Mouse (Mus musculus): ENCODE data around the gene Hcn2. TPM values are rescaled to one million over a fixed set of nuclear protein-coding genes. Genes with fewer than 3 reads are reported as not detected.

Hcn2 gene
- polyA plus RNA-seq, 1 experiment from 2014 or later: not detected

- no peaks in the 10 kb centered on the region for H3K27me3 ChIP-seq (ENCODE audit: control insufficient read depth, insufficient read depth, low read length)
- H3K9me3 ChIP-seq (replicated peaks; ENCODE audit: control insufficient read depth, low read length): no peaks in the 10 kb centered on the region
- 76% methylated on average over 2 of the region's 2 CpGs for WGBS
- no peak for ATAC-seq (ENCODE audit: insufficient read depth, low FRiP score)
- H3K4me3 ChIP-seq (replicated peaks; ENCODE audit: low read length): no peak overlapping the region
- peaks cover 23% of the 10 kb centered on the region for H3K36me3 ChIP-seq (ENCODE audit: control insufficient read depth, insufficient read depth, low read length)
- H3K9ac ChIP-seq (ENCODE audit: low read length): no peak overlapping the region
- H3K4me2 ChIP-seq (ENCODE audit: low read depth, low read length): no peak overlapping the region
- peaks cover 16% of the 10 kb centered on the region for H3K4me1 ChIP-seq (ENCODE audit: control insufficient read depth, insufficient read depth, low read length)
- H3K27ac ChIP-seq (ENCODE audit: low read length): no peak overlapping the region
Measured at GRCm38 (mm10) chr10:79686219-79686618, 30.2 kb upstream of the Hcn2 start.

DNA sequence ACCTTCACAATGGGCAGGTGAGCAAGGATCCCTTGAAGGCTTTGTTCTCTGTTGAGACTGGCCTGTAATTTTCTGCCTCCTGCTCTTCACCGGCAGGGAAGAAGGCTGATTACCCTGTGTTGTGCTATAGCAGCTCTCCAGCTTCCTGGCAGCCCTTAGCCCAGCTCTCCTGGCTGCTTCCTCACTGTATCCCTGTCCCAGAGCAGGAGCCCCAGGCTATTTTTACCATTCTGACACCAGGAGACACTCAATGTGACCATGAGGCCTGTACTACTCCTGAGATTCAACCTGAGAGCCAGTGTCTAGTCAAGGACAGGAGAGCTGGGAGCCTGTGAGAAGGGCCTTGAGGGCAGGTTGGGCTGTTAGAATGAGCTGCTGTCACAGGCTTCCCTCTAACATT, 29.7 kb upstream of the Hcn2 start:
- Histone ChIP-seq H3K4me2 (ENCODE audit: low read depth, low read length) (no peak overlapping the region), H3K9ac (ENCODE audit: low read length) (no peak overlapping the region), H3K36me3 (ENCODE audit: control insufficient read depth, insufficient read depth, low read length) (peaks cover 23% of the 10 kb centered on the region), H3K4me1 (ENCODE audit: control insufficient read depth, insufficient read depth, low read length) (peaks cover 15% of the 10 kb centered on the region), H3K27me3 (ENCODE audit: control insufficient read depth, insufficient read depth, low read length) (no peaks in the 10 kb centered on the region), H3K9me3 (replicated peaks; ENCODE audit: control insufficient read depth, low read length) (no peaks in the 10 kb centered on the region), H3K4me3 (replicated peaks; ENCODE audit: low read length) (no peak overlapping the region), H3K27ac (ENCODE audit: low read length) (no peak overlapping the region)
- WGBS: 93% methylated on average over 1 of the region's 1 CpGs
- no peak for ATAC-seq (ENCODE audit: insufficient read depth, low FRiP score)

- WGBS: 96% methylated on average over 6 of the region's 6 CpGs
- H3K36me3 ChIP-seq (ENCODE audit: control insufficient read depth, insufficient read depth, low read length): peaks cover 23% of the 10 kb centered on the region
- H3K9me3 ChIP-seq (replicated peaks; ENCODE audit: control insufficient read depth, low read length): no peaks in the 10 kb centered on the region
- no peak overlapping the region for H3K27ac ChIP-seq (ENCODE audit: low read length)
- H3K27me3 ChIP-seq (ENCODE audit: control insufficient read depth, insufficient read depth, low read length): no peaks in the 10 kb centered on the region
- ATAC-seq (ENCODE audit: insufficient read depth, low FRiP score): no peak
- peaks cover 15% of the 10 kb centered on the region for H3K4me1 ChIP-seq (ENCODE audit: control insufficient read depth, insufficient read depth, low read length)
- H3K4me3 ChIP-seq (replicated peaks; ENCODE audit: low read length): no peak overlapping the region
- H3K9ac ChIP-seq (ENCODE audit: low read length): no peak overlapping the region
- H3K4me2 ChIP-seq (ENCODE audit: low read depth, low read length): no peak overlapping the region
Measured at GRCm38 (mm10) chr10:79687513-79687912, 28.9 kb upstream of the Hcn2 start.

- Histone ChIP-seq H3K27ac (ENCODE audit: low read length) (no peak within 1 kb of the TSS), H3K36me3 (ENCODE audit: control insufficient read depth, insufficient read depth, low read length) (peaks cover 23% of the 10 kb centered on the region), H3K4me1 (ENCODE audit: control insufficient read depth, insufficient read depth, low read length) (peaks cover 7% of the 10 kb centered on the region), H3K9ac (ENCODE audit: low read length) (no peak within 1 kb of the TSS), H3K27me3 (ENCODE audit: control insufficient read depth, insufficient read depth, low read length) (no peaks in the 10 kb centered on the region), H3K4me3 (replicated peaks; ENCODE audit: low read length) (no peak within 1 kb of the TSS), H3K4me2 (ENCODE audit: low read depth, low read length) (no peak within 1 kb of the TSS), H3K9me3 (replicated peaks; ENCODE audit: control insufficient read depth, low read length) (no peaks in the 10 kb centered on the region)
- ATAC-seq (ENCODE audit: insufficient read depth, low FRiP score): no peak
- WGBS: 79% methylated on average over 4 of the region's 4 CpGs
Measured at GRCm38 (mm10) chr10:79688720-79689119, 27.7 kb upstream of the Hcn2 start, which contains the start of gene Gzmm. Gene Gzmm (plus strand): TSS chr10:79689020.

DNA sequence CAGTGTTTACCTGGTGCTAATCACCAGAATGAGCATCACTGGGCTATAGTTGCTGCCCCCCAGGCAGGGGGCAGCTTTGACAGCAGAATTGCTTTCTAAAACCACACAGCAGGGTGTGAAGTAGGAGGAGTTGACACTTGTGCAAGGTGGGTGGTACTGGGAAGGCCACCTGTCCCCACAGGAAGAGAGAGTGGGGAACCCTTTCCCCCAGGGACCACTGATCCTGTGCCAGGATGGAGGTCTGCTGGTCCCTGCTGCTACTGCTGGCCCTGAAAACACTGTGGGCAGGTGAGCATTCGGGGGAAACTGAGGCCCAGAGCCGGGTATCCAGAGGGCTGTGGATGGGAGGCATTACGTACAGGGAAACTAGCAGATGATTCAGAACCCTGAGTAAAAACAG, 27.3 kb upstream of the Hcn2 start:
- H3K4me2 ChIP-seq (ENCODE audit: low read depth, low read length): no peak overlapping the region
- 90% methylated on average over 3 of the region's 3 CpGs for WGBS
- H3K9me3 ChIP-seq (replicated peaks; ENCODE audit: control insufficient read depth, low read length): no peaks in the 10 kb centered on the region
- ATAC-seq (ENCODE audit: insufficient read depth, low FRiP score): no peak
- H3K27ac ChIP-seq (ENCODE audit: low read length): no peak overlapping the region
- peaks cover 2% of the 10 kb centered on the region for H3K4me1 ChIP-seq (ENCODE audit: control insufficient read depth, insufficient read depth, low read length)
- no peak overlapping the region for H3K4me3 ChIP-seq (replicated peaks; ENCODE audit: low read length)
- H3K27me3 ChIP-seq (ENCODE audit: control insufficient read depth, insufficient read depth, low read length): no peaks in the 10 kb centered on the region
- no peak overlapping the region for H3K9ac ChIP-seq (ENCODE audit: low read length)
- peaks cover 23% of the 10 kb centered on the region for H3K36me3 ChIP-seq (ENCODE audit: control insufficient read depth, insufficient read depth, low read length)

DNA sequence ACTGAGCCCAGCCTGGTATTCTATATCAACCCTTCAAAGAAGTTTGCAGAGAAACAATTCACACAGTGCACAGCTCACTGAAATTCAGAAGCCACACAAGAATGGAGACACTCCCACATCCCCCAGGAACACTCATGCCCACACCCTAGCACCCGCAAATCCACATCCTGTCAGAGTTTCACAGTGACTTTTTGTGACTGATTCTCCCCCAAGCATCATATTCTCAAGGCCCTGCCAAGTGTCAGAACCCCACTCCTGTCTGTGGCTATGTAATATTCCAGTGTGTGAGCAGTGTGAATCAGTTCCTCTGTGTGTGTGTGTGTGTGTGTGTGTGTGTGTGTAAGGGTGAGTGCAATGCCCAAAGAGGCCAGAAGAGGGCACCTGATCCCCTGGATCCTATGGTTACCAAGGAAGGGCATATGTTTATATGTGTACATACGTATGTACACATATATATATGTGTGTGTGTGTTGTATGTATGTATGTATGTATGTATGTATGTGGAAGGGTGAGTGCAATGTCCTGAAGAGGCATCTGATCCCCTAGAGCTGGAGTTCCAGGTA, 24.4 kb upstream of the Hcn2 start:
- H3K27me3 ChIP-seq (ENCODE audit: control insufficient read depth, insufficient read depth, low read length): no peaks in the 10 kb centered on the region
- no peak for ATAC-seq (ENCODE audit: insufficient read depth, low FRiP score)
- WGBS: 91% methylated on average over 2 of the region's 2 CpGs
- no peak overlapping the region for H3K4me3 ChIP-seq (replicated peaks; ENCODE audit: low read length)
- peaks cover 17% of the 10 kb centered on the region for H3K36me3 ChIP-seq (ENCODE audit: control insufficient read depth, insufficient read depth, low read length)
- peaks cover 8% of the 10 kb centered on the region for H3K4me1 ChIP-seq (ENCODE audit: control insufficient read depth, insufficient read depth, low read length)
- no peak overlapping the region for H3K9ac ChIP-seq (ENCODE audit: low read length)
- H3K9me3 ChIP-seq (replicated peaks; ENCODE audit: control insufficient read depth, low read length): no peaks in the 10 kb centered on the region
- H3K27ac ChIP-seq (ENCODE audit: low read length): no peak overlapping the region
- H3K4me2 ChIP-seq (ENCODE audit: low read depth, low read length): no peak overlapping the region

GRCm38 (mm10) chr10:79693580-79694378, 22.7 kb upstream of the Hcn2 start:
- Histone ChIP-seq H3K4me1 (ENCODE audit: control insufficient read depth, insufficient read depth, low read length) (peaks cover 12% of the 10 kb centered on the region), H3K27ac (ENCODE audit: low read length) (no peak overlapping the region), H3K27me3 (ENCODE audit: control insufficient read depth, insufficient read depth, low read length) (no peaks in the 10 kb centered on the region), H3K9me3 (replicated peaks; ENCODE audit: control insufficient read depth, low read length) (no peaks in the 10 kb centered on the region), H3K36me3 (ENCODE audit: control insufficient read depth, insufficient read depth, low read length) (peaks cover 5% of the 10 kb centered on the region), H3K4me2 (ENCODE audit: low read depth, low read length) (no peak overlapping the region), H3K4me3 (replicated peaks; ENCODE audit: low read length) (no peak overlapping the region), H3K9ac (ENCODE audit: low read length) (peak overlapping the region; percentile 9; the same call in 1 of the 2 replicates)
- 64% methylated on average over 12 of the region's 12 CpGs for WGBS
- no peak for ATAC-seq (ENCODE audit: insufficient read depth, low FRiP score)

DNA sequence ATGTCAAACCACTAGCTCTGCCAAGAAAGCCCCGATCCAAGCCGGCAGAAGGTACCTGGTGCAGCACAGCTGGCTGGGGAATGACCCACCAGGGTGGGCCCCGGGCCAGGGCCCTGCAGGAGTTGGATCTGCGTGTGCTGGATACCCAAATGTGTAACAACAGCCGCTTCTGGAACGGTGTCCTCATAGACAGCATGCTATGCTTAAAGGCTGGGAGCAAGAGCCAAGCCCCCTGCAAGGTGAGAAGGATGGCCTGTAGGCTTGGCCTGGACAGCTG, 22.1 kb upstream of the Hcn2 start:
- WGBS: 79% methylated on average over 6 of the region's 6 CpGs
- no peak for ATAC-seq (ENCODE audit: insufficient read depth, low FRiP score)
- no peaks in the 10 kb centered on the region for H3K27me3 ChIP-seq (ENCODE audit: control insufficient read depth, insufficient read depth, low read length)

GRCm38 (mm10) chr10:79695231-79696128, 21.0 kb upstream of the Hcn2 start:
- ATAC-seq (ENCODE audit: insufficient read depth, low FRiP score): peak; percentile 44; the same call in 1 of the 2 replicates
- no peaks in the 10 kb centered on the region for H3K36me3 ChIP-seq (ENCODE audit: control insufficient read depth, insufficient read depth, low read length)
- H3K27ac ChIP-seq (ENCODE audit: low read length): peak overlapping the region; percentile 92
- H3K4me3 ChIP-seq (replicated peaks; ENCODE audit: low read length): no peak overlapping the region
- H3K9ac ChIP-seq (ENCODE audit: low read length): peak overlapping the region; percentile 50
- WGBS: 54% methylated on average over 13 of the region's 13 CpGs
- peak overlapping the region; percentile 17; the same call in 1 of the 2 replicates for H3K4me2 ChIP-seq (ENCODE audit: low read depth, low read length)
- no peaks in the 10 kb centered on the region for H3K27me3 ChIP-seq (ENCODE audit: control insufficient read depth, insufficient read depth, low read length)
- H3K9me3 ChIP-seq (replicated peaks; ENCODE audit: control insufficient read depth, low read length): no peaks in the 10 kb centered on the region
- H3K4me1 ChIP-seq (ENCODE audit: control insufficient read depth, insufficient read depth, low read length): peaks cover 12% of the 10 kb centered on the region

More for the DNA sequence above, 22.1 kb upstream of the Hcn2 start:
- H3K27ac ChIP-seq (ENCODE audit: low read length): no peak overlapping the region
- H3K4me3 ChIP-seq (replicated peaks; ENCODE audit: low read length): no peak overlapping the region
- no peak overlapping the region for H3K4me2 ChIP-seq (ENCODE audit: low read depth, low read length)
- H3K9ac ChIP-seq (ENCODE audit: low read length): no peak overlapping the region
- H3K9me3 ChIP-seq (replicated peaks; ENCODE audit: control insufficient read depth, low read length): no peaks in the 10 kb centered on the region
- H3K4me1 ChIP-seq (ENCODE audit: control insufficient read depth, insufficient read depth, low read length): peaks cover 12% of the 10 kb centered on the region
- 0 out of 2 replicates have a peak, but pooled peaks cover under 1% of the 10 kb centered on the region for H3K36me3 ChIP-seq (ENCODE audit: control insufficient read depth, insufficient read depth, low read length)

Data from stomach, embryonic 16.5 days (tissue).